Mouse (Mus musculus): ENCODE results near the gene Tbc1d21.

- TF ChIP-seq CTCF (IDR thresholded peaks at IDR 0.05; ENCODE audit: borderline replicate concordance, control insufficient read depth, extremely low read depth, insufficient read depth, low read length, poor library complexity) (no peak), POLR2A (IDR thresholded peaks at IDR 0.05; ENCODE audit: control insufficient read depth, extremely low read depth, insufficient read depth, low read length, poor library complexity) (no peak)
Measured at GRCm38 (mm10) chr9:58411556-58411955, 41.3 kb upstream of the Tbc1d21 start.

All from thymus, adult 2 months (tissue).